Mouse (Mus musculus) NIH3T3 (cell line): ENCODE data around the gene Ucn2.

ENCODE experiments used
- DNase-seq: peaks from one replicate; pipeline ENCODE4 v3.0.0-alpha.2; 2012; ENCODE audit warnings: low read depth

The Ucn2 gene

DNA sequence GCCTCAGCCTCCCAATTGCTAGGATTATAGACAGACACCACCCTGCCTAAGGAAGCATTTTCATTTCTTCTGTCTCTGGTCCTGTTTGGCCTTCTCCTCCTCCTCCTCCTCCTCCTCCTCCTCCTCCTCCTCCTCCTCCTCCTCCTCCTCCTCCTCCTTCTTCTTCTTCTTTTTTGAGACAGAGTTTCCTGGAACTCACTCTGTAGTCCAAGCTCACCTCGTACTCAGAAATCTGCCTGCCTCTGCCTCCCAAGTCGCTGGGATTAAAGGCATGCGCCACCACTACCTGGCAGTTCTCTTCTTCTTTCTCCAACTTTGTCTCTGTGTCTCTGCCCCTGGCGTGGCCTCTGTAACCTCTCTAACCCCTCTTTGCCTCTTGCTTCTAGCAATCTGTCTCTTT is at the start of gene Ucn2:
TSS of gene Ucn2 (plus strand) at position 301 of the 400 bp plus-strand sequence.
- DNase-seq: no peak

DNA sequence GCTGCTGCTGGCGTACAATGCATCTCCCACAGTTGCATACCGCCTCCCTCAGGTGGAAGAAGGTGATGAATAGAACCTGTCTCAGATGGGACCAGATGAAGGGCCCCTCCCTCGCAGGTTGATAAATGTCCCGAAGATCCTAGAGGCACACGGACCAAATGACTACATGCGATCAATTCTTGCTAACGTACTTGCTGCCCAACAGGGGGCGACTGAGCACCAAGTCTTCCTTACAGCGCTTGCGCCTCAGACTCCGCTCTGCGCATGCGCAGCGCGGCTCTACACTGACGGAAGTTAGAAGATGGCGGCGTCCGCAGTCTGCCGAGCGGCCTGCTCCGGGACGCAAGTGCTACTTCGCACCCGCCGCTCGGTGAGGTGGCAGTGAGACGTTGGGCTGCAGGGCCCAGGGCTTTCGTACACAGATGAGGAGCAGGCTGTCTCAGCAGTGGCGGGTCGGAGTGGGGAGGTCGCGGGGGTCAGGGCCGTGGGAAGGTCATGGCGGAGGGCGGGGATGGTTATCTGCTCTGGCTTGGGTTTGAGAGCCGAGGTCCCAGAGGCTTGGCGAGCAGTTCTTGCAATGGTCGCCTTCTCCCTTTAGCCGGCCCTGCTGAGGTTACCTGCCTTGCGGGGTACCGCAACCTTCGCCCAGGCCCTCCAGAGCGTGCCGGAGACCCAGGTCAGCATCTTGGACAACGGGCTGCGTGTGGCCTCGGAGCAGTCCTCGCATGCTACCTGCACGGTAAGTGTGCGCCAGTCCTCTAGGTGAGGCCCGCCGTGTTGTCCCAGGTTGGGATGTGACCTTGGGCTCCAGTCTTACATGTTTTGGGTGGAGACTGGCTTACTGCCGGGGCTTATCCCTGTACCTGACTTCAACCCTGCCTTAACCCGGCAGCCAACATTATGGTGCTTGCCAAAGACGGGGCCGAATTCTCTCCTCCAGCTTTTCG is 49.1 kb upstream of the Ucn2 start, which contains the start of gene Uqcrc1:
TSS of gene Uqcrc1 (plus strand) at position 216 of the 947 bp plus-strand sequence.
- peak; percentile 99 for DNase-seq

DNA sequence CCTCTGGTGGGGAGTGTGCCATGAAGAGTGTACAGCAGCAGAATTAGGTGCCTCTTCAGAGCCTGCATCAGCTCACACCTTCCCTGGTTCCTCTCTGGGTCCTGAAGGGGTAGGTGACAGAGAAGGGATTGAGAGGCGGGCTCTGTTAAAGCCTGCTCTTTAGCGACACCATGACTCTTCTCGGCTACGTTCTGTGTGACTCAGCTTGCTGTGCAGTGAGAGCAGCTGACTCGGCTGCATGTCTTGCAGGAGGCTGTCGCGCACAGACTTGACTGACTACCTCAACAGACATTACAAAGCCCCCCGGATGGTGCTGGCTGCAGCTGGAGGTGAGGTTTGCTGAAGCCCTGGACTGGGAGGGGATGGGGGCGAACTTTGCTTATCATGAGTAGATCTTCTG is 40.7 kb upstream of the Ucn2 start:
- no peak for DNase-seq

DNA sequence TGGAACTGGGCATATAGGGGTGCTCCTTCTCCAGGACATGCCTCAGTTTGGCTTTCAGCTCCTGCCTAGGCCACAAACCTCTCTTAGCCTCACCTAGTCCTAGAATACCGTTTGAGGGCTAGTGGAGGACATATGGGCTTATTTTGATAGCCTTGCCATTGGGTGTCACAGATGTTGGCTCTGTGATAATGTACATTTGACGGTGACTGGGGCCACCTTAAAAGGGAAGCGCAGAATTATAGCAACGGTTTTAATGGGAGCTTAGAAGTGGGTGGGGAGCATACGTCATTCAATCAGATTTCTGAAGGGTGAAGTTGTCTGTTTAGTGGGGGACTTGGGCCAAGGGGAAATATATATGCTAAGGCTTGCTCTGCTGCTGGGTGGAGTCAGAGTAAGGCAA is 40.2 kb upstream of the Ucn2 start:
- no peak for DNase-seq

DNA sequence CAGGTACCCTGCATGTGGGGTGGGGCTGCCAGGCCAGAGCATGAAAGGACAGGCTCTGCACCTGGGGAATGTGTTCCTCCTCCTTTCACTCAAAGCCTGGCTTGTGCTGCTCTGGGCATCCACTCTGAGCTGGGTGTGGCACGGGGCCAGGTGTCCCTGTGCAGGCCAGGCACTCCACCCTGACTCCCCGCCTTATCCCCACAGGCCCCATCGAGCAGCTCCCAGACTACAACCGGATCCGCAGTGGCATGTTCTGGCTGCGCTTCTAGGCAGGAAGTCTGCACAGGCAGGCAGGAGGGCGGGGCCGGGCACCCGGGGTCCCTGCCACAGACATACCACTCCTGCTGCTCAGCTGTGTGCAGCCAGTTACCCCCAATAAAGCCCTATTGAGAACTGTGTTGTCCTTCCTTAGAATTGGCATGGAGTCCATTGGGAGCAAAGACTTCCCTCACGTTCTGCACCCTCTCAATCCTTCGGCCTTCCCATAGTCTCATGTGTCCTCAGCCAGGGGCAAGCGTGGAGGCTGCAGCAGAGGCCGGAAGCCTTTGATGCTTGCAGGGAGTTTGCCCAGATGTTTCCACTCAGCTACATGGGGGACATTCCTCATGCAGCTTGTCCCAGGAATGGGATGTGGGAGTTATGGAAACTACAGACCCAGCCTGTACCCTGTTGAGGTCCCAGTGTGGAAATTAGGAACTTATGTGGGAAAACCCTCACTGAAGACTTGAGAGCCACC is 36.4 kb upstream of the Ucn2 start:
- DNase-seq: no peak

DNA sequence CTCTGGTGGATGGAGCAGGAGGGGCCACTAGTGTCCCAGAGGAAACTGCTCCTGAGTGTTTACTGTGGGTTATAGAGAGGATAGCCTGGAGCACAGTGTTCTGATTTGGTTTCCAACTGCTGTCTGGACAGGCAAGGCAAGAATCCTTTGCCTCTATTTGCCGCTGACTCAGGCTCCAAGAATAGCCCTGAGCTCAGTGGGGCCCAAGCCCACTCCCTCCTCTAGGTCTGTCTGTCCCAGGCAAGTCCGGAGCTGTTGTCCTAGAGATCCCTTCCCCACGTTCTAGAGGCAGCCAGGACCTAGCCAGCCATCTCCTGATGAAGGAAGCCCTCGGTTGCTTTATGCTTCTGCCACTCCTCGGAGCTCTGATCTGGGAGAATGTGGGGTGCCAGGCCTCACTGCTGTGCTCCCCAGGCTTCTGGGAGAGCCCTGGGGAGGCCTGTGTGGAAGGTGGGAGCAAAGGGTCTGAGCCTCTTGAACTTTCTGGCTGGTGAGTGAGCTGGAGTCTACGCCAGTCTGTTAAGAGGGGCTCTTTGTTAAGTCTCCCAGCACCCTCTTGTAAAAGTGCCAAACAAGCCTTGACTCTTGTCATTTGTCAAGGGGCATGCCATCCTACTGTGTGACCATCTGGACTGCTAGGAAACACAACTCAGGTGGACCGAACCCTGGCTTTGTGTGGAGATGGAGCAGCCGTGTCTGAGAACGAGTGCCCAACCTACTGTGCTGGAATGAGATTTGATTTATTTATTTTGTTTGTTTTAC is 35.7 kb upstream of the Ucn2 start:
- DNase-seq: peak; percentile 5

DNA sequence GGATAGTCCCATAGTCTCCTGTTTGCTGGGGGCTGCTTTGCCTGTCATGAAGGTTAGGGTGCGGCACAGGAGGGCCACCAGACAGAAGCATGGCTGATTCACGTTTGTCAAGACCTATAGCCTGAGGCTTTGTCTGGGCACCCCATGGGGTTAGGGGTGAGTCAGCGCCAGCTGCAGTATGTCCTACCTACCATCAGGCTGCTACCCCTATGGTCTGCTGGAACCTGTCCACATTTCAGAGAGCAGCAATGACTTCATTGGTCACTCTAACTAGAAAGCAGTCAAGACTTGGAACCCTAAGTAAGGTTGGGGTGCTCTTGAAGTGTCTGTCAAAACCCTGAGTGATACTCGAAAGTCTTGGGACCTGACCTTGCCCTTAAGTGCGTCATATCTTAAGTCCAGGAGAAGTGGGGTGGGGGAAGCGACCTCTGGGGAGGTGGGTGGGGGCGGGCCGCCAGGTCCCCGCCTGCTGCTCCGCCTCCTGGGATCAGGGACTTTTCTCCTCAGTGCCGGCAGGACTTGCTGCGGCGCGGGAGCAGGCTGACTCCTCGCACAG is 32.7 kb upstream of the Ucn2 start, which contains the start of gene Col7a1:
TSS of gene Col7a1 (plus strand) at position 506 of the 556 bp plus-strand sequence.
- DNase-seq: peak; percentile 61

DNA sequence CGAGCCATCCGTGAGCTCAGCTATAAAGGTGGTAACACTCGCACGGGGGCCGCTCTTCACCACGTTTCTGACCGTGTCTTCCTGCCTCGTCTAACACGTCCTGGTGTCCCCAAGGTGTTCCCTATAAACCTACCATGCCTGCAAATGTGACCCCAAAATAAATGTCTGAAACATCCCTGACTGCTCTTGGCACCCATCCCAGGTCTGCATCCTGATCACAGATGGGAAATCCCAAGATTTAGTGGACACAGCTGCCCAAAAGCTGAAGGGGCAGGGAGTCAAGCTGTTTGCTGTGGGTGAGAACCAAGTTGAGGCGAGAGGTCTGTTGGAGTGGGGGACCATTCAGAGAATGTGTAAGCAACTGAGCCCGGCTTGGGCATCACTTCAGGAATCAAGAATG is 30.6 kb upstream of the Ucn2 start:
- DNase-seq: peak; percentile 18

DNA sequence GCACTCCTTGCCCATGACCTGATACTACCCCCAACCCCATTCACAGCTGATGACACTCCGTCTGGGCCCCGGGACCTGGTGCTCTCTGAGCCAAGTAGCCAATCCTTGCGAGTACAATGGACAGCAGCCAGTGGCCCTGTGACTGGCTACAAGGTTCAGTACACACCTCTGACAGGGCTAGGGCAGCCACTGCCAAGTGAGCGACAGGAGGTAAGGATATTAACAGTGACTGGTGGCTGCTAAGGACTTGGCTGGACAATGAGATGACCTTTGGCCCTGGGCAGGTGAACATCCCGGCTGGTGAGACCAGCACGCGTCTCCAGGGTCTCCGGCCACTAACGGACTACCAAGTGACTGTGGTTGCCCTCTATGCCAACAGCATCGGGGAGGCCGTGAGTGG is 30.0 kb upstream of the Ucn2 start:
- no peak for DNase-seq

DNA sequence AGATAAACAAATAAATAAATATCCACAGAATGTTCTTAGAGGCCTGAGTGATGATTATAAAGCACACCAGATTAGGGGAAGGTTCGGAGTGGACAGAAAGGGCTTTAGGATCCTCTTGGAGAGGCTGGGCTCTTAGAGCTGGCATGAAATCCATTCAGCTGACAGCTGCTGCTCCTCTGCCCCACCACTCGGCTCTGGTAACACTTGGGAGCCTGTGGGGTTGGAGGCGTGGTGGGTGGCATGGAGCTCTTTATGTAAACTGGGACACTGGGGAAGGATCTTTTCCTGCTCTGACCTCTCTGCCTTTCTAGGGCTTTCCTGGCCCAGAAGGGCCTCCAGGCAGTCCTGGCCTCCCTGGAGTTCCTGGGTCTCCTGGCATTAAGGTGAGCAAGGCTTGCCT is 22.2 kb upstream of the Ucn2 start:
- DNase-seq: no peak

DNA sequence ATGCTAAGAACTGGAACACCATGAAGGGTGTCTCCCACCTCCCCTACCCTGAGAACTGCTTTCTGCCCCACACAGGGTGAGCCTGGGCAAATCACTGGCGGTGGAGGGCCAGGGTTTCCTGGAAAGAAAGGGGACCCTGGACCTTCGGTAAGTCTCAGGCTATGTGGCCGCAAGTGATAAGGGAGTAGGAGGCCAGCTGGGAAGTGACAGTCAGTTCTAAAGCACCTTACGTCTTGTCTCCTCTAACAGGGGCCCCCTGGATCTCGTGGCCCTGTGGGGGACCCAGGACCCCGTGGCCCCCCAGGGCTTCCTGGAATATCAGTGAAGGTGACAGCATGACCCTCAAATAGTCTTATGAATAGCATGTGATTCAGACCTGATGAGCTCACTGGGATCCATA is 21.5 kb upstream of the Ucn2 start:
- DNase-seq: no peak

DNA sequence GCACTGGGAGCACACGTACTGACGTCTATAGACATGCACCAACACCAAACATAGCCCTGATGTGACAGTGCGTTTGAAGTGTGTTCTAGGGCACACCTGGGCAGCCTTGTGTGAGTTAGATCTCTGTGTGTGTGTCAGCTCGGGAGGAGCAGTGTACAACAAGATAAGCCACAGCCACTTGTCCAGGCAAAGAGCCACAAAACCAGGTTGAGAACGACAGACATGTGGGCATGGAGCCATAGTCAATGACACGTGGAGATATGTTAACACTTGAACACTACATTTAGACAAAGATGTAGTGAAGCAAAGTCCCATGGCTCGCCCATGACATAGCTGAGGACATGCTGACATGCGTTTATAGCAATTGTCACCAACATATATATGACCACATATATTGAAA is 15.2 kb upstream of the Ucn2 start:
- DNase-seq: no peak

DNA sequence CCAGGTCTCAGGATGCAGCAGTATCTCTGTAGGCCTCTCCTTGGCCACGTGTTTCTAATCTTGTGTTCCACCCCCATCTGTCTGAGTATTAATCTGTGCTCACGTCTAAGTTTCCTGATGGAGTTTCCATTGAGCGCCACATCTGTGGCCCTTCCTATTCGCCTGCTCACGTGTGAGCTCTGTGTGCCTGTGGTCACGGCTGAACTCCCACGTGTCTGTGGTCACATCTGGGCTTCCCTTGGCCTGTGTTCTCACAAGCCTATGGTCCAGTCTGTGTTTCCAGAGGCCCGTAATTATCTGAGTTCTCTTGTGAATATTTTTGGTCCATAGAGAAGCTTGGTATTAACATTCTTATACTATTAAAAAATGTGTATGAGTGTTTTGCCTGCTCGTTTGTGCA is 9.3 kb upstream of the Ucn2 start:
- no peak for DNase-seq

DNA sequence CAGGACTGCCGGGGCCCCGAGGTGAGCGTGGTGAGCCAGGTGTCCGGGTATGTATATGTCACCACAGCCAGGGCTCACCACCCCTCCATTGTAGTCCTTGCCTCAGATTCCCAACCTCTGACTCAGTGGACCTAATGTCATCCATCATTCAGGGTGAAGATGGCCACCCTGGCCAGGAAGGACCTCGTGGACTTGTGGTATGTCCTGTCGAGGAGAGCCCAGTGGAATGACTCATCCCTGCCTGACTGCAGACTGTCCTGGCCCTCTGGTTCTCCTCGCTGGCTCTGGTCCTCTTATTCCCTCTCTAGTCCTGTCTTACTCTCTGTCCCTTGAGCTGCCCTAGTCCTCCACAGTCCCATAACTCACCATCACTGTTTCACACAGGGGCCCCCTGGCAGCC is 7.8 kb upstream of the Ucn2 start:
- DNase-seq: peak; percentile 73

DNA sequence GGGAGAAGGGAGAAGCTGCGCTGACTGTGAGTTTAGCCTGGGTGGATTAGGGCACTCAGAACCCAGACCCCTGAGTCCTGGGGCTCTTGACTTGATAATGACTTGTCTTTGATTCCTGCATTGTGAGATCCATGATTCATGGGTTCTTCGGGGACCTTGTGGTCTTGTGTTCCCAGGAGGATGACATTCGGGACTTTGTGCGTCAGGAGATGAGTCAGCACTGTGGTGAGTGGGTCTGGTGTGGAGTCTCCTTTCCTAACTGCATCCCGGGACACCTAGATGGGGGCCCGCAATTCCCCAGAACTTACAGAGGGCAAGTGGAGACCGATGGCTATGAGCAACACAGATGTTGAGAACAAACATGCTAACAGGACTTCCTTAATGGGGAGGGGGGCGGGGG is 3.3 kb upstream of the Ucn2 start:
- peak; percentile 57 for DNase-seq

DNA sequence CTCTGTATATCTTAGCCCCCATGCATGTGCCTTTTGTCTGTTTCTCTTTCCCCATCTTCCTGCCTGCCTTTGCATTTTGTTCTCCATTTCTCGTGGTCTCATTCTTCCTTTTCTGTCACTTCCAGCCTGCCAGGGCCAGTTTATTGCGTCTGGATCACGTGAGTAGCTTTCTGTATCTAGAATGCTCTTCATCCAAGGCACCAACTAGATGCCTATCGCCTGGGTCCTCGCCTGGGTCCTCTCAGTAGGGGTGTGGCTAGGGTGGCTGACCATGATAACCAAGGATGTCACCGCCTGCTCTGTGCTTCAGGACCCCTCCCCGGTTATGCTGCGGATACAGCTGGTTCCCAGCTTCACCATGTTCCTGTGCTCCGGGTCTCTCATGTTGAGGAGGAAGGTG is 2.6 kb upstream of the Ucn2 start:
- no peak for DNase-seq

DNA sequence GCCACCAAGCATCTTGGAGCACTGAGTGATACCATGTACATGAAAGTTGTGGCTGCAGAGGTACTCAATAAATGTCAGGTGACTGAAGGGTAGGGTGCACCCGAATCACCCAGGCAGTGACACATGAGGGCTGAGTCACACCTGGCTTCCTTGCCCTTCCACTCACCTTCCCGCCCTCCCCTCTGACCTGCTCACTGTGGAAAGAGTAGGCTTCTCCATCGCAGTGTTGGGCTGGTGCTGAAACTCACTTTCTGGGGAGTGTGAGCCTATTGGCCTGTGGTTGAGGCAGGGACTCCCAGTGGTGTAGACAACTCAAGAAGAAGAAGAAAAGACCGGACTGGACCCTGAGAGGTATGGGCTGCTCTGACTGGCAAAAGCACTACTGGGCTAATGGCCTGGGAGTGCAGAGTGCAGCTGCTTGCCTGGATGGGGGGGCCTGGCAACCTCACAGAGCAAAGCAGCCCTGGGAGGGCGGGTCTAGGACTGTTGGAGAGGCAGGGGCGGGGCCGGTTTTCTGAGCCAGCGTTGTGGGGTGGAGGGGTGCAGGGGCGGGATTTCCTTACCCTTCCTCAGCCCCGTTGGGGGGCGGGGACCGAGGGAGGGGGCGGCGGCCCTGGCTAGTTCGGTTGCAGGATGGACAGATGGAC is 2.0 kb downstream of the Ucn2 start:
- DNase-seq: peak; percentile 30

DNA sequence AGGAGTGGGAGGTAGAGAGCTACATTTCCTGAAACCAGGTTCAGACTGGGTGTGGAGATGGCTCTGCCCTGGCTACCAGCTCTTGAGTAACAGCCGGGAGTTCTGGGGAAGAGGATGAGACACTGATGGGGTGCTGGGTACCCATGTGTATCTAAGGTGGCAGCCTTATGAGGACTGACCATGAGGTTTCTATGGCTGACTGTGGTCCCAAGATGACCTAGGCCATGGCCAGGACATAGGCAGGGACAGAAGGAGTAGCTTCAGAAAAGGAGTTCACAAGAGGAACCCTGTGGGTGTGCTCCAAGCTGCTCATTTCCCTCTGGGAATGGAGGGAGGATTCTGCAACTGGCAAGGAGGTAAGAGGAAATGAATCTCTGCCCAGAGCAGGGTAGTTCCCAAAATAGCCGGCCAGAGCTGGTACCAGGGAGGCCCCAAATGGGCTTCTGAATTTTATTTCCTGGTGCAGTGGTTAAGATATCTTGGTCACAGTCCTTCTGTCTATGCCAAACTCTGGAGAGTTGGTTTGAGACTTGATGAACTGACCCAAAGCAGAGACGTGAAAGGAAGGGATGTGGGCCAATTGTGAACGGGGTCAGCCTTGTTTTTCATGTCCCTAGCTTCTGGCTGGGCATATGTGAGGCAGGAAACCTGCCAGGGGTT is 4.1 kb downstream of the Ucn2 start:
- DNase-seq: peak; percentile 30

DNA sequence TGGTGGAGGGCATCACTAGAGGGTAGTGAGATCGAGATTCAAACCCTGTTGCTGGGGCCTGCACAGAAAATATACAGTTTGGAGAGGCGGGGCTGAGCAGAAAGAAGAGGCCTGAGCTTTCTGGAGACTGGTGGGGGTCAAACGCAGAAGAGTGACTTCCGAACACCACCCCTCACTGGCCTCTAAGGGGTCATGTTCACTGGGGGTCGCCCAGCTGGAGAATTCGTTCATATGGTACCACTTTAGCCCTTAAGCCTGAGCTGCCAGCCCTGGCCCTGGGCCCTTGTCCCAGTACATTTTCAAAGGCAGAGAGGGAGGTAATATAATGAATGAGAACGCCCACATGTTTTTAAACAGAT is 4.6 kb downstream of the Ucn2 start:
- DNase-seq: no peak

DNA sequence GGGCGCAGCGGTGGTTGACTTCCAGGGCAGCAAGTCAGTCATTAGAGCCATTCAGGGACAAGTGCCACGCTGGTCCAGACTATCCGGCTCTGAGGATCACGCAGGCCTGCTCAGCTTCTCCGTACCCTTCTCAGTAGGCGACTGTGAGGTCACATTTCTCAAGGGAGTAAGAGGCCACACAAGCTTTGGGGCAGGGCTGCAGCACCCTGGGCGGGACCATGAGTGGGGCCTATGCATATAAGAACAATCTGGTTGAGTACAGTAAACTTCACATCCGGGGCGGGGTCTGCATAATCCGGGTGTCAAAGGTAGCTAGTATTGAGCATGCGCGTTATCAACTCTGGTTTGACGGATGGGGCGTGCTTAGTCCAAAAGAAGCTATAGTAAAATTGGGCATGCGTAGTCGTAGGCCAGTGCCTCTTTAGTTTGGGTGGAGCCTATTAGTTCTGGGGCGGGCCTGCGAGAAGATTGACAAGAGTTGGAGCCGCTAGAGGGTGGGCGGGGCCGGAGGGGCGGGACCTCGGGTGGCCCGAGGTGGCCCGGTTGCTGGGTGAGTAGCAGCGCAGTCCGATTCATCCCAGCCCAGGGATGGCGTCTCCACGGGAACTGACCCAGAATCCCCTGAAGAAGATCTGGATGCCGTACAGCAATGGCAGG is 5.7 kb downstream of the Ucn2 start, which contains the start of gene Pfkfb4:
TSS of gene Pfkfb4 (plus strand) at position 351 of the 657 bp plus-strand sequence.
- peak; percentile 96 for DNase-seq
